Mouse (Mus musculus): ENCODE results near the gene Abcb1a.

GRCm38 (mm10) chr5:8778311-8778710, 118.4 kb downstream of the Abcb1a start:
- TF ChIP-seq CTCF (IDR thresholded peaks at IDR 0.05; ENCODE audit: borderline replicate concordance, insufficient read depth, low read depth, low read length) (no peak), POLR2A (IDR thresholded peaks at IDR 0.05; ENCODE audit: borderline replicate concordance, insufficient read depth, low read length) (no peak)

All from cerebellum, adult 2 months (tissue).